Mouse (Mus musculus): ENCODE data around the gene Taar8c.
"Not testable (repeated sequence)": the region's sequence is repeated elsewhere in the genome, so short reads cannot be mapped to it uniquely, and the experiment has no call there.

Taar8c gene

DNA sequence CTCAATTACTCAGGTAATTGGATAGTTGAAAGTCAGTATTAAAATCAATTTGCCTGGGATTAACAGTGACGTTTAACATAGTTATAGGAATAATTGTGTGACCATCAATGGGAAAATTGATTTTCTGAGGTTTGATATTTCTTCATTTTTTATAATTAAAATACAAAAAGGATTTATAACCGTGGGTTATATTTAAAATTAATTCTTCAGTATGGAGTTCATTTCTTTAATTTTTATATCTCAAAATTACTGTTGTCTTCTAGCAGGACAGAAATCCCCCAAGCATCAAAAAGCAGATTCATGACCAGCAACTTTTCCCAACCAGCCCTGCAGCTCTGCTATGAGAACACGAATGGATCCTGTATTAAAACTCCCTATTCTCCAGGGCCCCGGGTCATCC, 25.5 kb downstream of the Taar8c start, which contains the start of gene Taar8a:
Gene Taar8a (plus strand): TSS at position 301 of the 400 bp plus-strand sequence.
- DNase-seq (ENCODE audit: extremely low read depth, insufficient read length, low spot score) = not testable (repeated sequence)

DNA sequence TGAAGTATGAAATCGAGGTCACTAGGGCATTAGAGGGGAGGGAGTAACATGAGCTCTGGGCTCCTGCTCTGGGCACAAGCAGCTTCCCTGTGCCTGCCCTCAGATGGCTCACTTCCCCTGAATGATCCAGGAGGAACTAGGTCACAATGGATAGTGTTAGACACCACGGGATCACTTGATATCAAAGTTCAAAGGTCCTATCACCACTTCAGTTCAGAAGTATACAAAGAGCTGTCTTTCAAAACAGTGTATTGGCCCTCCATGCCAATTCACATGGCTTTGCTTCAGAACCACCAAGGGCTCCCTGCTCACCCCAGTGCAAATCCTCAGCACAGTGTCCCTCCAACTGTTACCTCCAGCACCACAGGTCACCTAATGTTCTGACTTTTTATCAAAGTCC, 27.0 kb downstream of the Taar8c start:
- not testable (repeated sequence) for DNase-seq (ENCODE audit: extremely low read depth, insufficient read length, low spot score)

DNA sequence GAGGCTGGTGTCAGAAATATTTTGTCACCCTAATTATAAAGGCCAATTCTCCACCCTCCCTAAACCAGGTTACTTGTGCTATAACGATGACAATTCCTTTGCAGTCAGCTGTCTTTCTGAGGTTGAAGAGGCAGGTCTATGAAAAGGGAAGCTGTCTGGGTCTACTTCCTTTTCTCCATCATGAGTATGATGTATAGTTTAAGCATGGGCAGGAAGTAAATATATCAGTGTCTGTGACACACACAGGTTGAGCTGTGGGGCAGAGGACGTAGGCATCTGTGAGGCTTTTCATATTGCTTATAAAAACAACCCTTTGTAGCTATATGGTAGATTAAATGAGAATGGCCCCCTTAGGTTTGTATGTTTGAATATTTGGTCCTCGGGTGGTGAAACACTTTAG, 42.7 kb downstream of the Taar8c start:
- no peak for DNase-seq (ENCODE audit: extremely low read depth, insufficient read length, low spot score)

DNA sequence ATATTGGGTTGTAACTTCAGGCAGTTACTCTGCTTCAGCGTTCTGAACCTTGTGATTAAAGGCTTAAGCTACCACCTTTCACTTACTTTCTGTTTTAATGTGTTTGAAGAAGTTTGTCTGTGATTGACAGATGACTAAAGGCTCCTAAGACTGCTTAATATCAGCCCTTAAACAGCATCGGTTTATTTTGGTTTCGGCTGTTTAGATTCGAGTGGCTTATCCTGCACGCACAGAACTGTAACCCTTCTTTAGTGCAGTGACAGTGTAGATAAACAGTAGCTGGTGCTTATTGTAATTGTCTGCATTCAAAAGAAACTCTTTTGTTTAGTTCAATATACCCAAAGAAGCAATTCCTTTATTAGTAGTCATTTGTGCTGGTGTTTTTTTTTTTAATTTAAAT, 49.7 kb downstream of the Taar8c start:
- no peak for DNase-seq (ENCODE audit: extremely low read depth, insufficient read length, low spot score)
